Mouse (Mus musculus) E14TG2a.4 (cell line): ENCODE measurements around the gene Smad3.

Source experiments
- CTCF ChIP-seq: conservative IDR thresholded peaks from 2 replicates; pipeline ENCODE4 v1.5.1; 2014; ENCODE audit warnings: low read length
- NANOG ChIP-seq: IDR thresholded peaks from 2 replicates; pipeline ENCODE4 v1.6.1; 2014; ENCODE audit warnings: borderline replicate concordance, low read length, mixed read lengths
- POU5F1 ChIP-seq: IDR thresholded peaks from 2 replicates; pipeline ENCODE4 v1.6.1; 2014; ENCODE audit warnings: low read length, borderline replicate concordance

DNA sequence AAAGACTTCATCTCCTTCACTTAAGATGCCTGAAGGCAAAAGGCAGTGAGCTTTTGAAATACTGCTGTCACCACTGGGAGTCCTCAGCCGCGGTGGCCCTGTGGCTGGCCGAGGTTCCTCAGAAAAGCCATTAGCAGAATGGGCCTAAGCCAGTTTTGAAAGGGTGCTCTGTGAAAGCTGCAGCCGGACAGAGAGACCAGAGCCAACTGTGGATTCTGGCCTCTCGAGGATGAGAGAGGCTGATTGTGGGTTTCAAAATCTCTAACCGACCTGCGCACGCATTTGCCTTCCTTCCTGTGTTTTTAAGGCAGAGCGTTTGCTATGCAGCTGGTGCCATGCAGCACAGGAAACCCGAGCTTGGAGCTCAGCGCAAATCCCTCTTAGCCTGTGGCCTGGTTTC lies 19.0 kb downstream of the Smad3 start:
- TF ChIP-seq CTCF: no peak
- TF ChIP-seq POU5F1: no peak
- TF ChIP-seq NANOG: no peak
